Mouse (Mus musculus): ENCODE results near the gene Pih1d2.
"Not testable (repeated sequence)": the region's sequence is repeated elsewhere in the genome, so short reads cannot be mapped to it uniquely, and the experiment has no call there.

Gene Pih1d2

GRCm38 (mm10) chr9:50616161-50616560, 960 bp upstream of the Pih1d2 start:
- in situ Hi-C loops (cut with MboI; ENCODE audit: low sequenced_read_pairs): no loop called here

GRCm38 (mm10) chr9:50617794-50618330, 741 bp downstream of the Pih1d2 start:
- in situ Hi-C loops (cut with MboI; ENCODE audit: low sequenced_read_pairs): no loop called here

GRCm38 (mm10) chr9:50630903-50631302, 13.8 kb downstream of the Pih1d2 start:
- in situ Hi-C loops (cut with MboI; ENCODE audit: low sequenced_read_pairs): not testable (repeated sequence)

GRCm38 (mm10) chr9:50632016-50632688, 15.0 kb downstream of the Pih1d2 start:
- in situ Hi-C loops (cut with MboI; ENCODE audit: low sequenced_read_pairs): no loop called here

GRCm38 (mm10) chr9:50633059-50633458, 15.9 kb downstream of the Pih1d2 start:
- in situ Hi-C loops (cut with MboI; ENCODE audit: low sequenced_read_pairs): no loop called here

GRCm38 (mm10) chr9:50634270-50634669, 17.1 kb downstream of the Pih1d2 start:
- in situ Hi-C loops (cut with MboI; ENCODE audit: low sequenced_read_pairs): no loop called here

GRCm38 (mm10) chr9:50646826-50647370, 29.8 kb downstream of the Pih1d2 start:
- in situ Hi-C loops (cut with MboI; ENCODE audit: low sequenced_read_pairs): no loop called here

GRCm38 (mm10) chr9:50650503-50650902, 33.4 kb downstream of the Pih1d2 start:
- in situ Hi-C loops (cut with MboI; ENCODE audit: low sequenced_read_pairs): no loop called here

GRCm38 (mm10) chr9:50658391-50658790, 41.3 kb downstream of the Pih1d2 start:
- in situ Hi-C loops (cut with MboI; ENCODE audit: low sequenced_read_pairs): no loop called here

- in situ Hi-C loops (cut with MboI; ENCODE audit: low sequenced_read_pairs): no loop called here
These were observed 41.8 kb downstream of the Pih1d2 start for GRCm38 (mm10) chr9:50658941-50659388.

GRCm38 (mm10) chr9:50659392-50660217, 42.5 kb downstream of the Pih1d2 start, which contains the start of gene Dlat:
TSS of gene Dlat (minus strand) at chr9:50659780.
- in situ Hi-C loops (cut with MboI; ENCODE audit: low sequenced_read_pairs): no loop called here

GRCm38 (mm10) chr9:50660431-50660830, 43.3 kb downstream of the Pih1d2 start:
- in situ Hi-C loops (cut with MboI; ENCODE audit: low sequenced_read_pairs): no loop called here

GRCm38 (mm10) chr9:50664826-50665225, 47.7 kb downstream of the Pih1d2 start:
- in situ Hi-C loops (cut with MboI; ENCODE audit: low sequenced_read_pairs): no loop called here

- in situ Hi-C loops (cut with MboI; ENCODE audit: low sequenced_read_pairs): no loop called here
These were observed 49.3 kb downstream of the Pih1d2 start for GRCm38 (mm10) chr9:50666442-50666841.

- in situ Hi-C loops (cut with MboI; ENCODE audit: low sequenced_read_pairs): no loop called here
These were observed 50.7 kb downstream of the Pih1d2 start for GRCm38 (mm10) chr9:50667579-50668498.

GRCm38 (mm10) chr9:50670690-50671089, 53.6 kb downstream of the Pih1d2 start:
- in situ Hi-C loops (cut with MboI; ENCODE audit: low sequenced_read_pairs): no loop called here

Data from CH12F3 (cell line).